Mouse (Mus musculus) limb, embryonic 14.5 days (tissue): Measurements from ENCODE around the gene 4930548H24Rik. TPM values are rescaled to one million over a fixed set of nuclear protein-coding genes. Genes with fewer than 3 reads are reported as not detected.

ENCODE experiments used
- ATAC-seq: fragments of 200-750 bp; cut with Nextera tagmentation; 2 replicates; pipeline ENCODE4 v1.8.0; 2017; ENCODE audit warnings: low read depth, moderate number of reproducible peaks, moderate TSS enrichment; ENCODE audit not compliant: low FRiP score
- DNase-seq: peaks from one replicate; pipeline ENCODE4 v3.0.0-alpha.2; 2015; ENCODE audit warnings: low spot score
- H3K27ac ChIP-seq: fragments of 300-500 bp; sonication (generic); replicated peaks from 2 replicates; pipeline ENCODE4 v1.5.1; 2014; ENCODE audit warnings: low read depth, mild to moderate bottlenecking, low read length, moderate library complexity, mixed read lengths
- H3K27me3 ChIP-seq: fragments of 300-500 bp; sonication (generic); 2 replicates; pipeline ENCODE4 v1.6.1; 2014; ENCODE audit warnings: low read length, mixed read lengths; ENCODE audit not compliant: control insufficient read depth, insufficient read depth
- H3K36me3 ChIP-seq: fragments of 300-500 bp; sonication (generic); 2 replicates; pipeline ENCODE4 v1.6.1; 2014; ENCODE audit warnings: mild to moderate bottlenecking, low read length, moderate library complexity, mixed read lengths; ENCODE audit not compliant: control insufficient read depth, insufficient read depth
- H3K4me1 ChIP-seq: fragments of 300-500 bp; sonication (generic); 2 replicates; pipeline ENCODE4 v1.6.1; 2014; ENCODE audit warnings: antibody characterized with exemption, low read length, mixed read lengths; ENCODE audit not compliant: control insufficient read depth, insufficient read depth
- H3K4me2 ChIP-seq: fragments of 300-500 bp; sonication (generic); replicated peaks from 2 replicates; pipeline ENCODE4 v1.6.1; 2014; ENCODE audit warnings: low read depth, mild to moderate bottlenecking, low read length, moderate library complexity; ENCODE audit not compliant: severe bottlenecking
- H3K4me3 ChIP-seq: fragments of 300-500 bp; sonication (generic); replicated peaks from 2 replicates; pipeline ENCODE4 v1.5.1; 2014; ENCODE audit warnings: low read length
- H3K9ac ChIP-seq: fragments of 300-500 bp; sonication (generic); 2 replicates; pipeline ENCODE4 v1.6.1; 2014; ENCODE audit warnings: mild to moderate bottlenecking, low read depth, low read length, moderate library complexity; ENCODE audit not compliant: severe bottlenecking
- H3K9me3 ChIP-seq: fragments of 300-500 bp; sonication (generic); 2 replicates; pipeline ENCODE4 v1.6.1; 2016; ENCODE audit warnings: low read length; ENCODE audit not compliant: control insufficient read depth
- POLR2A ChIP-seq: fragments of 200-500 bp; IDR thresholded peaks from 2 replicates; pipeline ENCODE4 v1.8.0; 2012; ENCODE audit warnings: inconsistent platforms, mild to moderate bottlenecking, moderate library complexity, borderline replicate concordance; ENCODE audit not compliant: insufficient read depth, insufficient read length; ENCODE audit errors: extremely low read depth
- WGBS: fragments of 180-500 bp; shearing (Covaris S2); extraction: QIAGEN DNeasy Blood & Tissue Kit; methylation state at CpG from one replicate; pipeline ENCODE4 v1.1.7; 2014; 5-methylcytosine and 5-hydroxymethylcytosine counted together
- polyA plus RNA-seq, 2 experiments: library from polyadenylated mRNA; depleted of rRNA in 1 of 2; stranded (reverse) in 1 of 2; unstranded in 1 of 2; fragments of >200 nt; fragmentation: Nextera tagmentation in 1 of 2; extraction: Ambion mirVana in 1 of 2; gene quantifications; 2 replicates each; pipeline versions ENCODE4 v1.2.1 to v1.2.3; 2012 to 2014

The 4930548H24Rik gene
- polyA plus RNA-seq (2012; rRNA removed), result 0.06 and 0.13 TPM in 2 replicates
- polyA plus RNA-seq (2014; fragmentation: Nextera tagmentation; extraction: Ambion mirVana), result not detected in 2 replicates

DNA sequence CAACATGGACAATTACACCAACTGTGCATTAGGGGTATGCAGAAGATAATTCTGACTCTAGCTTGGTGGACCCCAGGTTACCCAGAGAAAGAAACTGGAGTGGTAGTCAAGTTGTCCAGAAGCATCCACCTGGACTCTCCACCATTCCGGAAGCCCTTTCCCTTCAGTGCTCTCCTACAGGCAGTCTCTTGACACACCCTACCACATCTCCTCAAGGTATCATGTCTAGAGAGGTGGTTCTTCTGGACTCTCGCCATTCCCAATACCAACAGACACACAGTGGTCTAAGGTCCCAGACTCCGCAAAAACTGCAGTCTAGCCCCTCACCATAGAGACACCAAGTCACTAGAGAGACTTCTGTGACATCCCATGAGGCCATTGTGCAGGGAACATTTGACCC lies at the start of gene 4930548H24Rik:
TSS of gene 4930548H24Rik (plus strand) at position 301 of the 400 bp plus-strand sequence.
- Histone ChIP-seq H3K36me3 (peaks cover 20% of the 10 kb centered on the region), H3K4me2 (no peak within 1 kb of the TSS), H3K4me1 (no peaks in the 10 kb centered on the region), H3K27ac (no peak within 1 kb of the TSS), H3K4me3 (no peak within 1 kb of the TSS), H3K9ac (no peak within 1 kb of the TSS), H3K27me3 (no peaks in the 10 kb centered on the region), H3K9me3 (no peaks in the 10 kb centered on the region)
- DNase-seq (no peak), ATAC-seq (no peak)
- WGBS, result 95% methylated on average over 3 of the region's 3 CpGs
- no peak for TF ChIP-seq POLR2A

DNA sequence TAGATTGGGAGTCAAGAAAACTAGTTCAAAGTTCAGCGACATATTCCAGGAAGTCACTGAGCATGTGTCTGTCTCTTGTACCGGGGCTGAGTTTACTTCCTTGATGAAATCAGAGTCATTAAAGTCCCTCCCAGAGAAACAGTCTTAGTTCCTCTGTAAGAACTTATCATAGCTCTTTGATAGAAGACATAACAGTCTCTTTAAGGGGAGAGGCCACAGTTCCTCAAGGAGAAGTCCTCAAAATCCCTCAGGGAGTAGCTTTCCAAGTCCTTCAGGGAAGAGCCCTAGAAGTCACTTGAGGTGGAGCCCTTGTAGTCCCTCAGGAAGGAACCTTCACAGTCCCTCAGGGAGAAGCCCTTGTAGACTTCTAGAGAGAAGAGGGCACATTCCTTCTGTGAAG lies 34.2 kb upstream of the 4930548H24Rik start:
- DNase-seq (no peak), ATAC-seq (no peak)
- Histone ChIP-seq H3K9ac (no peak overlapping the region), H3K9me3 (no peaks in the 10 kb centered on the region), H3K36me3 (no peaks in the 10 kb centered on the region), H3K27ac (no peak overlapping the region), H3K4me2 (no peak overlapping the region), H3K4me3 (no peak overlapping the region), H3K27me3 (no peaks in the 10 kb centered on the region), H3K4me1 (peaks cover 11% of the 10 kb centered on the region)
- no peak for TF ChIP-seq POLR2A
- 86% methylated on average over 2 of the region's 2 CpGs for WGBS

DNA sequence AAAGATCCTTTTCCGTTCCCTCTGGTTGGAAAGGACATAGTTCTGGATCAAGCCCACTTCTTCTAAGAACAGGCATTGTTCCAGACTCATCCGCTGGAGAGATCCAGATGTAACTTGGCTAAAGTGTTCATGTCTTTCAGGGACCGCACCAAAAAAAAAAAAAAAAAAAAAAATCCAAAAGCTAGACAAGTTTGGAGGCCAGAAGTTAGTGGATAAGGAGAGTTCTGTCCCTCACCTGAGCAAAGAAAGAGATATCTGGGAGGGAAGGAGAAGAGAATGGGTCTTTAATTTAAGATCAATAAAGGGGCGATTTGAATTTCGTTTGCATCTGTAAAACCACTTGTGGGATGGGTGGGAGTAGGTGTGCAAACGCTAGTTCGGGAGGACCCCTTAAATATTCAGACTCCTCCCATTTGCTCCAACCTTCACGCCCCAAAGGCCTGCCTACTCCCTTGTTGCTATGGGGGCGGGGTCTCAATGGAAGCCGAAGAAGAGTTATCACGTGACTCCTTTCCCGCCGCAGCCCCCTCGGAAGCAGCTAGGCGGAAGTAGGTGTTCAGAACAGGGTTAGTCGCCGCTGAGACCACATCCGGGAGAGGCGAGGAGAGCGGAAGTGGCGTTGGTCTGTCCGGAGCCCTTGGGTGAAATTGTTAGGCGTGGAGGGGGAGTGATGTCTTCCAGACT lies 33.5 kb upstream of the 4930548H24Rik start, which contains the start of gene Zfp512:
TSS of gene Zfp512 (plus strand) at position 554 of the 684 bp plus-strand sequence.
- Histone ChIP-seq H3K4me3 (peak within 1 kb of the TSS; percentile 50), H3K9me3 (no peaks in the 10 kb centered on the region), H3K27ac (peak within 1 kb of the TSS; percentile 38; the same call in 1 of the 2 replicates), H3K4me1 (peaks cover 11% of the 10 kb centered on the region), H3K4me2 (peak within 1 kb of the TSS; percentile 65), H3K36me3 (no peaks in the 10 kb centered on the region), H3K27me3 (no peaks in the 10 kb centered on the region), H3K9ac (peak within 1 kb of the TSS; percentile 66)
- ATAC-seq, result peak; percentile 98
- no peak for TF ChIP-seq POLR2A
- WGBS, result 5% methylated on average over 23 of the region's 23 CpGs
- DNase-seq, result peak; percentile 96

DNA sequence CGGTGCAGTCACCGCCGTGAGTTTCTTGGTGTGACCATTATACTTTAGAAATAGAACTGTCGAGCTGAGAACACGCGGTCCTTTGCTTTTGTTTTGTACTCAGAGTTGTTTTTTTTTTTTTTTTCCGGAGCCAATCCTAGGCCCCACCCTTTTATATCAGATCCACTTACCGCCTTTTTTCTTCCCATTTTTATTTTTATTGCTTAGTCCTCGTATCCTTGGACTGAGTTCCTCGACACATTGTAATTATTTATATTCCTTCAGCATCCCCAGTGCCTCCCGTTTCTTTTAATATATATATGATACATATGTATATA lies 33.0 kb upstream of the 4930548H24Rik start:
- Histone ChIP-seq H3K4me1 (peaks cover 11% of the 10 kb centered on the region), H3K4me2 (peak overlapping the region; percentile 65), H3K27ac (no peak overlapping the region; the same call in 1 of the 2 replicates), H3K4me3 (peak overlapping the region; percentile 50), H3K9ac (peak overlapping the region; percentile 66), H3K9me3 (no peaks in the 10 kb centered on the region), H3K27me3 (no peaks in the 10 kb centered on the region), H3K36me3 (no peaks in the 10 kb centered on the region)
- 4% methylated on average over 11 of the region's 11 CpGs for WGBS
- TF ChIP-seq POLR2A, result 0 out of 2 replicates have a peak, but pooled peaks have one; percentile 13
- ATAC-seq, result no peak
- DNase-seq, result no peak

DNA sequence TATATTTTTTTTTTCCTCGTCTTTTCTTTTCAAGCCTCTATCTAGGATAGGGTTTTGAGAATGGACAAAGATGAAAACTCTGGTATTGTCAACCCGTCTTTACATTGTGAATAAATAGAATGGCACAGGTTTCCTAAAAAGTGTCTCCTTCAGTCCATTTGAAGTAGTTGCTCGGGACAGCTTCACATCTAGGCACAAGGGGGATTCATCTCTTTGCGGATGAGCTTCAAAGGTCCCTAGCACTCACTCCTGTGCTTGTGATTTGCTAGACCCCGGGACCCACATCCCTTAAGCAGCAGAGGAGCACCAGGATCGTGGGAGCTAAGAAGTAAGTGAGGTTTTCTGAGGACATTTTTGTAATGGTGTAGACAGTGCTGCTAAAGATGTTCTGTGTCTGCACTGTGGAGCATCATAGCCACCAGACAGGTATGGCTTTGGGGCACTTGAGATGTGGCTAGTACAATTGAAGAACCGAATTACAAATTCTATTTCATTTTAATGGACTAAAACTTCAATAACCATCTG lies 32.6 kb upstream of the 4930548H24Rik start:
- no peaks in the 10 kb centered on the region for H3K36me3 ChIP-seq
- peak overlapping the region; percentile 65 for H3K4me2 ChIP-seq
- peaks cover 11% of the 10 kb centered on the region for H3K4me1 ChIP-seq
- peak overlapping the region; percentile 66 for H3K9ac ChIP-seq
- peak overlapping the region; percentile 50 for H3K4me3 ChIP-seq
- 15% methylated on average over 7 of the region's 7 CpGs for WGBS
- no peak for TF ChIP-seq POLR2A
- no peaks in the 10 kb centered on the region for H3K27me3 ChIP-seq
- ATAC-seq (no peak), DNase-seq (no peak)
- H3K9me3 ChIP-seq, result no peaks in the 10 kb centered on the region
- no peak overlapping the region for H3K27ac ChIP-seq
